Mouse (Mus musculus) small intestine, adult 2 months (tissue): ENCODE data around the gene Kcnj13.

Source experiments
- CTCF ChIP-seq: fragments of 200-500 bp; IDR thresholded peaks from 2 replicates; pipeline ENCODE4 v1.5.1; 2012; ENCODE audit warnings: low read depth, mild to moderate bottlenecking, control low read depth, inconsistent platforms, low read length, moderate library complexity, mixed read lengths; ENCODE audit not compliant: insufficient replicate concordance, insufficient read length; ENCODE audit errors: extremely low read depth
- POLR2A ChIP-seq: fragments of 200-500 bp; IDR thresholded peaks from 2 replicates; pipeline ENCODE4 v1.6.1; 2012; ENCODE audit warnings: low read depth, mild to moderate bottlenecking, control low read depth, inconsistent platforms, low read length, moderate library complexity

- TF ChIP-seq CTCF (no peak), POLR2A (no peak)
These were observed 13.4 kb downstream of the Kcnj13 start for GRCm38 (mm10) chr1:87381152-87381551.
